Mouse (Mus musculus) brain, embryonic 14.5 days (tissue): Measurements from ENCODE around the gene Pop4. TPM values are rescaled to one million over a fixed set of nuclear protein-coding genes. Genes with fewer than 3 reads are reported as not detected.

Experiments
- DNase-seq: peaks from one replicate; pipeline ENCODE4 v3.0.0-alpha.2; 2011; ENCODE audit warnings: low read depth
- CTCF ChIP-seq: fragments of 200-500 bp; IDR thresholded peaks from 2 replicates; pipeline ENCODE4 v1.5.1; 2012; ENCODE audit warnings: inconsistent platforms, mild to moderate bottlenecking, moderate library complexity, borderline replicate concordance; ENCODE audit not compliant: insufficient read depth, insufficient read length; ENCODE audit errors: extremely low read depth
- POLR2A ChIP-seq: fragments of 200-500 bp; IDR thresholded peaks from 2 replicates; pipeline ENCODE4 v1.6.1; 2012; ENCODE audit warnings: mild to moderate bottlenecking, inconsistent platforms, borderline replicate concordance; ENCODE audit not compliant: poor library complexity, insufficient read depth, insufficient read length, severe bottlenecking; ENCODE audit errors: extremely low read depth
- polyA plus RNA-seq: library from polyadenylated mRNA; depleted of rRNA; stranded (reverse); fragments of >200 nt; gene quantifications from 2 replicates; pipeline ENCODE4 v1.2.3, GENCODE M21; 2012; rRNA removed

The Pop4 gene
- polyA plus RNA-seq, 1 experiment = 57.2 TPM

- TF ChIP-seq POLR2A (no peak), CTCF (no peak)
- no peak for DNase-seq
Measured at GRCm38 (mm10) chr7:38217417-38218171, 53.6 kb downstream of the Pop4 start.

- DNase-seq = no peak
- no peak for TF ChIP-seq POLR2A
- TF ChIP-seq CTCF = no peak
Measured at GRCm38 (mm10) chr7:38215697-38216096, 55.5 kb downstream of the Pop4 start.

GRCm38 (mm10) chr7:38215281-38215680, 55.9 kb downstream of the Pop4 start:
- TF ChIP-seq POLR2A (no peak), CTCF (no peak)
- no peak for DNase-seq

GRCm38 (mm10) chr7:38214473-38215214, 56.6 kb downstream of the Pop4 start:
- DNase-seq = no peak
- TF ChIP-seq CTCF (no peak), POLR2A (no peak)

GRCm38 (mm10) chr7:38212651-38213062, 58.6 kb downstream of the Pop4 start:
- TF ChIP-seq CTCF = no peak
- no peak for TF ChIP-seq POLR2A
- DNase-seq = no peak

Other genes with a start within 250 kb of the Pop4 start
- gene Uri1, start 247.9 kb downstream of the Pop4 start, polyA plus RNA-seq = 21.3 and 24.2 TPM in 2 replicates
- 12.2 and 14.7 TPM in 2 replicates for gene Ccne1, start 163.9 kb downstream of the Pop4 start, polyA plus RNA-seq
- 15.7 and 21.7 TPM in 2 replicates for gene 1600014C10Rik, start 88.2 kb downstream of the Pop4 start, polyA plus RNA-seq
- gene Plekhf1, start 43.4 kb downstream of the Pop4 start, polyA plus RNA-seq = 0.41 and 0.58 TPM in 2 replicates